Mouse (Mus musculus): ENCODE measurements around the gene Pde4d. TPM values are rescaled to one million over a fixed set of nuclear protein-coding genes. Genes with fewer than 3 reads are reported as not detected.

The Pde4d gene
- total RNA-seq (2015) (5.2 and 5.3 TPM in 2 replicates), total RNA-seq (2017) (4.4 and 7.3 TPM in 2 replicates)

GRCm38 (mm10) chr13:108449116-108450097 is at the start of gene Pde4d:
Gene Pde4d, plus strand, starts transcription at chr13:108449948.
- ATAC-seq (ENCODE audit: poor library complexity, severe bottlenecking) = no peak

GRCm38 (mm10) chr13:108403197-108403596 is 46.6 kb upstream of the Pde4d start:
- no peak for ATAC-seq (ENCODE audit: poor library complexity, severe bottlenecking)

- peak; percentile 47 for ATAC-seq (ENCODE audit: poor library complexity, severe bottlenecking)
These were observed 45.4 kb upstream of the Pde4d start for GRCm38 (mm10) chr13:108404372-108404771.

- ATAC-seq (ENCODE audit: poor library complexity, severe bottlenecking) = no peak
These were observed 34.3 kb upstream of the Pde4d start for GRCm38 (mm10) chr13:108415464-108415863.

- no peak for ATAC-seq (ENCODE audit: poor library complexity, severe bottlenecking)
These were observed 30.8 kb upstream of the Pde4d start for GRCm38 (mm10) chr13:108418741-108419507.

- ATAC-seq (ENCODE audit: poor library complexity, severe bottlenecking) = peak; percentile 66
These were observed 23.4 kb upstream of the Pde4d start for GRCm38 (mm10) chr13:108426322-108426721.

GRCm38 (mm10) chr13:108428809-108429208 is 20.9 kb upstream of the Pde4d start:
- no peak for ATAC-seq (ENCODE audit: poor library complexity, severe bottlenecking)

GRCm38 (mm10) chr13:108429623-108430022 is 20.1 kb upstream of the Pde4d start:
- no peak for ATAC-seq (ENCODE audit: poor library complexity, severe bottlenecking)

- ATAC-seq (ENCODE audit: poor library complexity, severe bottlenecking) = no peak
These were observed 18.0 kb upstream of the Pde4d start for GRCm38 (mm10) chr13:108431776-108432175.

- ATAC-seq (ENCODE audit: poor library complexity, severe bottlenecking) = no peak
These were observed 14.1 kb upstream of the Pde4d start for GRCm38 (mm10) chr13:108435687-108436086.

GRCm38 (mm10) chr13:108437424-108437823 is 12.3 kb upstream of the Pde4d start:
- ATAC-seq (ENCODE audit: poor library complexity, severe bottlenecking) = no peak

- ATAC-seq (ENCODE audit: poor library complexity, severe bottlenecking) = no peak
These were observed 10.7 kb upstream of the Pde4d start for GRCm38 (mm10) chr13:108439012-108439411.

- no peak for ATAC-seq (ENCODE audit: poor library complexity, severe bottlenecking)
These were observed 1.3 kb upstream of the Pde4d start for GRCm38 (mm10) chr13:108448348-108448931.

- ATAC-seq (ENCODE audit: poor library complexity, severe bottlenecking) = no peak
These were observed 1.4 kb downstream of the Pde4d start for GRCm38 (mm10) chr13:108451122-108451521.

GRCm38 (mm10) chr13:108453064-108453919 is 3.5 kb downstream of the Pde4d start:
- peak; percentile 30; the same call in 1 of the 2 replicates for ATAC-seq (ENCODE audit: poor library complexity, severe bottlenecking)

- ATAC-seq (ENCODE audit: poor library complexity, severe bottlenecking) = no peak
These were observed 12.8 kb downstream of the Pde4d start for GRCm38 (mm10) chr13:108462518-108462917.

- peak; percentile 98 for ATAC-seq (ENCODE audit: poor library complexity, severe bottlenecking)
These were observed 16.0 kb downstream of the Pde4d start for GRCm38 (mm10) chr13:108465755-108466154.

- ATAC-seq (ENCODE audit: poor library complexity, severe bottlenecking) = no peak
These were observed 17.3 kb downstream of the Pde4d start for GRCm38 (mm10) chr13:108467046-108467445.

- ATAC-seq (ENCODE audit: poor library complexity, severe bottlenecking) = no peak
These were observed 30.7 kb downstream of the Pde4d start for GRCm38 (mm10) chr13:108480451-108480850.

- peak; percentile 89 for ATAC-seq (ENCODE audit: poor library complexity, severe bottlenecking)
These were observed 35.3 kb downstream of the Pde4d start for GRCm38 (mm10) chr13:108485036-108485435.

Data from megakaryocyte, adult 5-6 weeks (primary cell).